Mouse (Mus musculus) midbrain, embryonic 13.5 days (tissue): ENCODE data around the gene Sbno2. TPM values are rescaled to one million over a fixed set of nuclear protein-coding genes. Genes with fewer than 3 reads are reported as not detected.

Experiments
- ATAC-seq: fragments of 200-750 bp; cut with Nextera tagmentation; 2 replicates; pipeline ENCODE4 v1.8.0; 2017; ENCODE audit warnings: mild to moderate bottlenecking, moderate TSS enrichment, moderate library complexity
- H3K27ac ChIP-seq: fragments of 300-500 bp; sonication (generic); 2 replicates; pipeline ENCODE4 v1.5.1; 2015; ENCODE audit warnings: inconsistent platforms, mild to moderate bottlenecking, moderate library complexity
- H3K27me3 ChIP-seq: fragments of 300-500 bp; sonication (generic); 2 replicates; pipeline ENCODE4 v1.6.1; 2015; ENCODE audit warnings: mild to moderate bottlenecking, inconsistent platforms
- H3K36me3 ChIP-seq: fragments of 300-500 bp; sonication (generic); 2 replicates; pipeline ENCODE4 v1.6.1; 2015; ENCODE audit warnings: mild to moderate bottlenecking, inconsistent platforms
- H3K4me1 ChIP-seq: fragments of 300-500 bp; sonication (generic); replicated peaks from 2 replicates; pipeline ENCODE4 v1.6.1; 2015; ENCODE audit warnings: inconsistent platforms
- H3K4me2 ChIP-seq: fragments of 300-500 bp; sonication (generic); replicated peaks from 2 replicates; pipeline ENCODE4 v1.6.1; 2015; ENCODE audit warnings: moderate library complexity, mild to moderate bottlenecking, inconsistent platforms
- H3K4me3 ChIP-seq: fragments of 300-500 bp; sonication (generic); replicated peaks from 2 replicates; pipeline ENCODE4 v1.5.1; 2015; ENCODE audit warnings: mild to moderate bottlenecking, inconsistent platforms
- H3K9ac ChIP-seq: fragments of 300-500 bp; sonication (generic); replicated peaks from 2 replicates; pipeline ENCODE4 v1.6.1; 2015; ENCODE audit warnings: mild to moderate bottlenecking, inconsistent platforms
- H3K9me3 ChIP-seq: fragments of 300-500 bp; sonication (generic); 2 replicates; pipeline ENCODE4 v1.6.1; 2016; ENCODE audit warnings: mild to moderate bottlenecking, inconsistent platforms
- WGBS: fragments of 180-500 bp; shearing (Covaris S2); methylation state at CpG from one replicate; pipeline ENCODE4 v1.1.7; 2015; 5-methylcytosine and 5-hydroxymethylcytosine counted together
- polyA plus RNA-seq: library from polyadenylated mRNA; unstranded; fragments of >200 nt; fragmentation: Nextera tagmentation; extraction: Ambion mirVana; gene quantifications from 2 replicates; pipeline ENCODE4 v1.2.1, GENCODE M21; 2015

Sbno2 gene
- polyA plus RNA-seq, 1 experiment from 2014 or later = 15.3 TPM

- peaks cover 14% of the 10 kb centered on the region for H3K27me3 ChIP-seq
- no peaks in the 10 kb centered on the region for H3K9me3 ChIP-seq
- no peak overlapping the region for H3K4me2 ChIP-seq
- peak overlapping the region; percentile 14; the same call in 1 of the 2 replicates for H3K27ac ChIP-seq
- no peaks in the 10 kb centered on the region for H3K36me3 ChIP-seq
- peaks cover 6% of the 10 kb centered on the region for H3K4me1 ChIP-seq
- WGBS = 78% methylated on average over 15 of the region's 15 CpGs
- no peak overlapping the region for H3K4me3 ChIP-seq
- H3K9ac ChIP-seq = no peak overlapping the region
- ATAC-seq = no peak
Observed at GRCm38 (mm10) chr10:80024229-80025043, 80.9 kb downstream of the Sbno2 start.

- WGBS = 84% methylated on average over 5 of the region's 5 CpGs
- Histone ChIP-seq H3K4me3 (no peak overlapping the region), H3K9ac (no peak overlapping the region), H3K27ac (no peak overlapping the region), H3K9me3 (no peaks in the 10 kb centered on the region), H3K4me2 (no peak overlapping the region), H3K36me3 (no peaks in the 10 kb centered on the region), H3K27me3 (peaks cover 21% of the 10 kb centered on the region), H3K4me1 (peaks cover 8% of the 10 kb centered on the region)
- no peak for ATAC-seq
Observed at GRCm38 (mm10) chr10:80023758-80024157, 81.6 kb downstream of the Sbno2 start.

GRCm38 (mm10) chr10:80022806-80023205 is 82.6 kb downstream of the Sbno2 start:
- no peak for ATAC-seq
- WGBS = 96% methylated on average over 8 of the region's 8 CpGs
- H3K4me3 ChIP-seq = no peak overlapping the region
- H3K27me3 ChIP-seq = peaks cover 26% of the 10 kb centered on the region
- no peak overlapping the region for H3K27ac ChIP-seq
- H3K36me3 ChIP-seq = no peaks in the 10 kb centered on the region
- no peak overlapping the region for H3K4me2 ChIP-seq
- no peak overlapping the region for H3K9ac ChIP-seq
- H3K9me3 ChIP-seq = no peaks in the 10 kb centered on the region
- peaks cover 8% of the 10 kb centered on the region for H3K4me1 ChIP-seq

- ATAC-seq = no peak
- no peak overlapping the region for H3K27ac ChIP-seq
- no peaks in the 10 kb centered on the region for H3K36me3 ChIP-seq
- no peak overlapping the region for H3K4me3 ChIP-seq
- H3K9ac ChIP-seq = no peak overlapping the region
- no peak overlapping the region for H3K4me2 ChIP-seq
- WGBS = 92% methylated on average over 12 of the region's 12 CpGs
- H3K9me3 ChIP-seq = no peaks in the 10 kb centered on the region
- H3K4me1 ChIP-seq = peaks cover 8% of the 10 kb centered on the region
- peaks cover 32% of the 10 kb centered on the region for H3K27me3 ChIP-seq
Observed at GRCm38 (mm10) chr10:80022164-80022563, 83.2 kb downstream of the Sbno2 start.

GRCm38 (mm10) chr10:80021320-80021641 is 84.1 kb downstream of the Sbno2 start:
- WGBS = 94% methylated on average over 13 of the region's 13 CpGs
- no peak for ATAC-seq
- no peak overlapping the region for H3K4me3 ChIP-seq
- no peaks in the 10 kb centered on the region for H3K9me3 ChIP-seq
- no peaks in the 10 kb centered on the region for H3K36me3 ChIP-seq
- H3K9ac ChIP-seq = no peak overlapping the region
- no peak overlapping the region for H3K4me2 ChIP-seq
- peaks cover 8% of the 10 kb centered on the region for H3K4me1 ChIP-seq
- H3K27ac ChIP-seq = no peak overlapping the region
- H3K27me3 ChIP-seq = peaks cover 40% of the 10 kb centered on the region

- no peak for ATAC-seq
- Histone ChIP-seq H3K4me3 (no peak overlapping the region), H3K27ac (no peak overlapping the region), H3K9ac (no peak overlapping the region), H3K4me2 (no peak overlapping the region), H3K9me3 (no peaks in the 10 kb centered on the region), H3K4me1 (peaks cover 8% of the 10 kb centered on the region), H3K36me3 (no peaks in the 10 kb centered on the region), H3K27me3 (peaks cover 45% of the 10 kb centered on the region)
- 81% methylated on average over 18 of the region's 18 CpGs for WGBS
Observed at GRCm38 (mm10) chr10:80020603-80021319, 84.6 kb downstream of the Sbno2 start.

- H3K4me1 ChIP-seq = peaks cover 8% of the 10 kb centered on the region
- no peak for ATAC-seq
- H3K27me3 ChIP-seq = peaks cover 51% of the 10 kb centered on the region
- H3K4me2 ChIP-seq = 0 out of 2 replicates have a peak overlapping the region, but pooled peaks have one; percentile 19
- H3K9ac ChIP-seq = no peak overlapping the region; the same call in 1 of the 2 replicates
- H3K36me3 ChIP-seq = no peaks in the 10 kb centered on the region
- 17% methylated on average over 11 of the region's 11 CpGs for WGBS
- H3K9me3 ChIP-seq = no peaks in the 10 kb centered on the region
- no peak overlapping the region for H3K4me3 ChIP-seq
- H3K27ac ChIP-seq = no peak overlapping the region
Observed at GRCm38 (mm10) chr10:80020191-80020590, 85.2 kb downstream of the Sbno2 start.

GRCm38 (mm10) chr10:80019471-80020131 is 85.8 kb downstream of the Sbno2 start:
- ATAC-seq = peak; percentile 49; the same call in 1 of the 2 replicates
- no peak overlapping the region for H3K27ac ChIP-seq

GRCm38 (mm10) chr10:80018739-80019297 is 86.6 kb downstream of the Sbno2 start:
- no peak for ATAC-seq
- Histone ChIP-seq H3K27me3 (peaks cover 65% of the 10 kb centered on the region), H3K4me1 (peaks cover 8% of the 10 kb centered on the region), H3K4me2 (no peak overlapping the region), H3K27ac (no peak overlapping the region), H3K36me3 (no peaks in the 10 kb centered on the region), H3K9ac (no peak overlapping the region), H3K9me3 (no peaks in the 10 kb centered on the region), H3K4me3 (no peak overlapping the region)
- 7% methylated on average over 15 of the region's 15 CpGs for WGBS

More at GRCm38 (mm10) chr10:80019471-80020131, 85.8 kb downstream of the Sbno2 start:
- Histone ChIP-seq H3K4me1 (peaks cover 8% of the 10 kb centered on the region), H3K27me3 (peaks cover 57% of the 10 kb centered on the region), H3K4me3 (0 out of 2 replicates have a peak overlapping the region, but pooled peaks have one; percentile 2), H3K4me2 (peak overlapping the region; percentile 19), H3K9ac (no peak overlapping the region; the same call in 1 of the 2 replicates), H3K9me3 (no peaks in the 10 kb centered on the region), H3K36me3 (no peaks in the 10 kb centered on the region)
- WGBS = 4% methylated on average over 20 of the region's 20 CpGs

GRCm38 (mm10) chr10:80017771-80018170 is 87.6 kb downstream of the Sbno2 start:
- Histone ChIP-seq H3K36me3 (no peaks in the 10 kb centered on the region), H3K9me3 (no peaks in the 10 kb centered on the region), H3K9ac (no peak overlapping the region), H3K4me3 (no peak overlapping the region), H3K27ac (no peak overlapping the region), H3K4me1 (peaks cover 8% of the 10 kb centered on the region), H3K4me2 (no peak overlapping the region), H3K27me3 (peaks cover 75% of the 10 kb centered on the region)
- 85% methylated on average over 14 of the region's 14 CpGs for WGBS
- ATAC-seq = no peak

- no peak overlapping the region for H3K9ac ChIP-seq
- H3K36me3 ChIP-seq = no peaks in the 10 kb centered on the region
- H3K4me2 ChIP-seq = no peak overlapping the region
- no peak overlapping the region for H3K27ac ChIP-seq
- no peaks in the 10 kb centered on the region for H3K9me3 ChIP-seq
- no peak overlapping the region for H3K4me3 ChIP-seq
- 70% methylated on average over 3 of the region's 3 CpGs for WGBS
- H3K4me1 ChIP-seq = peaks cover 8% of the 10 kb centered on the region
- no peak for ATAC-seq
- H3K27me3 ChIP-seq = peaks cover 79% of the 10 kb centered on the region
Observed at GRCm38 (mm10) chr10:80017361-80017760, 88.0 kb downstream of the Sbno2 start.
